Mouse (Mus musculus) CD8-positive naive resting alpha-beta T cell, adult 57 days (primary cell): ENCODE data around the gene Gm525. TPM values are rescaled to one million over a fixed set of nuclear protein-coding genes. Genes with fewer than 3 reads are reported as not detected.

Experiments used
- total RNA-seq: library from RNA; stranded (reverse); gene quantifications from one replicate; pipeline ENCODE4 v1.2.4, GENCODE M21; 2023

Gm525 gene
- total RNA-seq, result not detected

DNA sequence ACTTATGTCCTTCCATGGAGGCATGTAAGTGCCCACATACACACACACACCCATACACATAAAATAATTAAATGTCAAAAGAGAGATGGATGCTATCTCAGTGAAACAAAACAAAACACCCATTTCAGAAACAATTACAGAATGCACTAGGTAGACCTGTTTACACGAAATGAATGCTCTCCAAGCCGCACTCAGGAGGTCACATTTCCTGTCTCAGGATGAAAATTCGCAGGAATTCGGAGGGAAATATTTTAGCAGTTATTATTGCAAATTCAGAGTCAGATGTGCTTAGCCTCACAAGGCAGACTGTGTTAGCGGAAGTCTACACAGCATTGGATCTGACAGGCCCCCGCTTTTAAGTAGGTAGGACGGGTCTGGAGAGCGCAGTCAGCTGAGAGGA lies at the start of gene Gm525:
Gene Gm525, plus strand, starts transcription at position 301 of the 400 bp plus-strand sequence.

DNA sequence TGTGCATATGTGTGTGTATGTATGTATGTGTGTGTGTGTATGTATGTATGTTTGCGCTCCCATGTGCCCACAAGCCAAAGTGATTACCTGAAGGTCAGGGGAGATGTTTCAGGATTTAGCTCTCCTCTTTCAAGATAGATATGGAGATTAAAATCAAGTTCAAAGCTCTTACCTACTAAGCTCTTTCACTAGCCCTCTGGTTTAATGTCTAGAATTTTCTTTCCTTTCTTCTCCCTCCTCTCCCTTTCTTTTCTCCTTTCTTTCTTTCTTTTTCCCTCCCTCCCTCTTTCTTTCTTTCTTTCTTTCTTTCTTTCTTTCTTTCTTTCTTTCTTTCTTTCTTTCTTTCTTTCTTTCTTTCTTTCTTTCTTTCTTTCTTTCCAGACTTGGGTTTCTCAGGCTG lies 6.9 kb upstream of the Gm525 start, which contains the start of gene Dgke:
Gene Dgke, minus strand, starts transcription at position 101 of the 400 bp plus-strand sequence.

Other genes starting within 250 kb of the Gm525 start
- 4.0 TPM for gene Akap1, start 209.3 kb upstream of the Gm525 start, total RNA-seq
- 11.6 TPM for gene Scpep1, start 118.4 kb upstream of the Gm525 start, total RNA-seq
- not detected for gene Elobl, start 106.9 kb upstream of the Gm525 start, total RNA-seq
- 18.8 TPM for gene Coil, start 103.6 kb upstream of the Gm525 start, total RNA-seq
- gene Trim25, start 74.5 kb upstream of the Gm525 start, total RNA-seq, result 70.0 TPM
- 14.3 TPM for gene Dgke, start 7.0 kb upstream of the Gm525 start, total RNA-seq
- not detected for gene Nog, start 228.5 kb downstream of the Gm525 start, total RNA-seq